Mouse (Mus musculus) lung, embryonic 14.5 days (tissue): ENCODE measurements at regions not wholly inside any gene's neighbourhood (a gene's known extent, or its start where the extent isn't known, plus 50 kb on each side); places are given as distances from the start of the nearest gene placed in this dataset.
A peak's percentile ranks its signal among the peaks of the same experiment; 100 is the strongest.

Source experiments
- ATAC-seq: fragments of 200-750 bp; cut with Nextera tagmentation; 2 replicates; pipeline ENCODE4 v1.8.0; 2017; ENCODE audit warnings: mild to moderate bottlenecking, moderate TSS enrichment, moderate library complexity; ENCODE audit not compliant: insufficient read depth
- DNase-seq: peaks from one replicate; pipeline ENCODE4 v3.0.0-alpha.2; 2015
- H3K27ac ChIP-seq: fragments of 300-500 bp; sonication (generic); 2 replicates; pipeline ENCODE4 v1.5.1; 2014; ENCODE audit warnings: low read depth, mild to moderate bottlenecking, moderate library complexity
- H3K27me3 ChIP-seq: fragments of 300-500 bp; sonication (generic); 2 replicates; pipeline ENCODE4 v1.6.1; 2014; ENCODE audit warnings: low read length, control low read depth; ENCODE audit not compliant: insufficient read depth
- H3K36me3 ChIP-seq: fragments of 300-500 bp; sonication (generic); 2 replicates; pipeline ENCODE4 v1.6.1; 2014; ENCODE audit warnings: control low read depth; ENCODE audit not compliant: insufficient read depth
- H3K4me1 ChIP-seq: fragments of 300-500 bp; sonication (generic); 2 replicates; pipeline ENCODE4 v1.6.1; 2014; ENCODE audit warnings: antibody characterized with exemption, control low read depth; ENCODE audit not compliant: insufficient read depth
- H3K4me2 ChIP-seq: fragments of 300-500 bp; sonication (generic); 2 replicates; pipeline ENCODE4 v1.6.1; 2014; ENCODE audit warnings: mild to moderate bottlenecking
- H3K4me3 ChIP-seq: fragments of 300-500 bp; sonication (generic); 2 replicates; pipeline ENCODE4 v1.5.1; 2014; ENCODE audit warnings: low read depth, low read length
- H3K9ac ChIP-seq: fragments of 300-500 bp; sonication (generic); 2 replicates; pipeline ENCODE4 v1.6.1; 2014
- H3K9me3 ChIP-seq: fragments of 300-500 bp; sonication (generic); 2 replicates; pipeline ENCODE4 v1.6.1; 2016; ENCODE audit warnings: low read depth, low read length, control low read depth
- CTCF ChIP-seq: IDR thresholded peaks from 2 replicates; pipeline ENCODE4 v1.5.1; 2016; ENCODE audit warnings: antibody characterized with exemption, low read depth
- WGBS: fragments of 180-500 bp; shearing (Covaris S2); extraction: QIAGEN DNeasy Blood & Tissue Kit; methylation state at CpG from one replicate; pipeline ENCODE4 v1.1.7; 2014; 5-methylcytosine and 5-hydroxymethylcytosine counted together

- H3K27ac ChIP-seq = no peak overlapping the region
- peaks cover 4% of the 10 kb centered on the region; the same call in 1 of the 2 replicates for H3K9me3 ChIP-seq
- H3K9ac ChIP-seq = no peak overlapping the region
- no peaks in the 10 kb centered on the region for H3K27me3 ChIP-seq
- no peak overlapping the region for H3K4me3 ChIP-seq
- H3K36me3 ChIP-seq = no peaks in the 10 kb centered on the region
- H3K4me2 ChIP-seq = no peak overlapping the region
- no peaks in the 10 kb centered on the region for H3K4me1 ChIP-seq
- ATAC-seq (no peak), DNase-seq (no peak)
- whole genome bisulfite sequencing = 81% methylated on average over 2 of the region's 2 CpGs
- no peak for TF ChIP-seq CTCF
Observed at GRCm38 (mm10) chr11:63508727-63509126, 379.9 kb downstream of the Pmp22 start.

DNA sequence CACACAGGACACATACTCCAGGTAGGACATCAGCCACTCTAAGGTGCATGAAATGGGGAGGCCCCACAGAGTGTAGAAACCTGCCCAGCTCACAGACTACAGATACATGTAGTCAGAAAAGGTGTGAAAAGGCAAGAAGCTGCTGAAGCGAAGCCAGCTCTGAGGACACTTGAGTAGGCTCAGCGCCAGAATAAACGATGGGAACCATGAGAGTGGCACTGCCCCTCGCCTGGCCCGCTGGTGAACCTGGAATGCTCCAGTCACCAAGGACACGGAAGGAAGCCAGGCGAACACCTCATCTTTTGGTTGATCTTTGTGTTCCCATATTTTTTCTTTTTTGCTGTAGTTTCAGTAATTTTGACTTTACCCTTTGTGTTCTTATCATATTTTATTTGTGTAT lies 381.8 kb downstream of the Pmp22 start:
- DNase-seq (no peak), ATAC-seq (no peak)
- H3K9me3 ChIP-seq = peaks cover 5% of the 10 kb centered on the region; the same call in 1 of the 2 replicates
- no peak overlapping the region for H3K9ac ChIP-seq
- whole genome bisulfite sequencing = 74% methylated on average over 7 of the region's 7 CpGs
- no peaks in the 10 kb centered on the region for H3K4me1 ChIP-seq
- no peak overlapping the region for H3K4me2 ChIP-seq
- no peaks in the 10 kb centered on the region for H3K36me3 ChIP-seq
- no peak overlapping the region for H3K27ac ChIP-seq
- H3K27me3 ChIP-seq = no peaks in the 10 kb centered on the region
- no peak for TF ChIP-seq CTCF
- no peak overlapping the region for H3K4me3 ChIP-seq

GRCm38 (mm10) chr11:63514615-63515014 lies 385.8 kb downstream of the Pmp22 start:
- H3K4me3 ChIP-seq = no peak overlapping the region
- H3K9me3 ChIP-seq = peaks cover 5% of the 10 kb centered on the region; the same call in 1 of the 2 replicates
- DNase-seq = no peak
- H3K27ac ChIP-seq = no peak overlapping the region
- no peak overlapping the region for H3K9ac ChIP-seq
- H3K27me3 ChIP-seq = no peaks in the 10 kb centered on the region
- H3K4me1 ChIP-seq = peaks cover 4% of the 10 kb centered on the region; the same call in 1 of the 2 replicates
- ATAC-seq = no peak
- H3K4me2 ChIP-seq = no peak overlapping the region
- no peaks in the 10 kb centered on the region for H3K36me3 ChIP-seq
- 80% methylated on average over 3 of the region's 3 CpGs for WGBS
- no peak for TF ChIP-seq CTCF

- peak overlapping the region; percentile 10; the same call in 1 of the 2 replicates for H3K27ac ChIP-seq
- TF ChIP-seq CTCF = no peak
- no peak overlapping the region for H3K9ac ChIP-seq
- peaks cover 4% of the 10 kb centered on the region; the same call in 1 of the 2 replicates for H3K4me1 ChIP-seq
- H3K4me2 ChIP-seq = no peak overlapping the region
- no peak overlapping the region for H3K4me3 ChIP-seq
- H3K9me3 ChIP-seq = no peaks in the 10 kb centered on the region; the same call in 1 of the 2 replicates
- ATAC-seq (peak; percentile 82; the same call in 1 of the 2 replicates), DNase-seq (peak; percentile 83)
- WGBS = 25% methylated on average over 6 of the region's 6 CpGs
- no peaks in the 10 kb centered on the region for H3K27me3 ChIP-seq
- no peaks in the 10 kb centered on the region for H3K36me3 ChIP-seq
Observed at GRCm38 (mm10) chr11:63518847-63519246, 390.1 kb downstream of the Pmp22 start.

DNA sequence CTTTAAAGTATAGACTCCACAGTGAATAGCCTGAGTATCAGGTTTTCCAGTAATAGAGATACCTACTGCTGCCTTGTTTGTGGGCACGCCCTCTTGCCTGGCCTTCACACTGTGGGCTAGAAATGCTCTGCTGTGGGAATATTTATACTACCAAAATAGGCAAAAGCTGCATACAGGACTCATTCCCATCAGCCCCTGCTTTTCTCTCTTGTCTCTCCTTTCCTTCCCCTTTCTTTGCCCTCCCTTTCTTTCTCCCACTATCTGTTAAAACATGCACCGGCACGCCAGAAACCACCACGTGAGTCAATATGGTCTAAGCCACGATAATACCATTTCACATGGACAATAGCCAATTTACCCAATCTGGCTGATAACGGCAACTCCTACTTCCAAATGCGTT lies 395.5 kb downstream of the Pmp22 start:
- no peak for ATAC-seq
- H3K27me3 ChIP-seq = no peaks in the 10 kb centered on the region
- no peak for TF ChIP-seq CTCF
- no peaks in the 10 kb centered on the region for H3K36me3 ChIP-seq
- no peak for DNase-seq
- H3K9me3 ChIP-seq = no peaks in the 10 kb centered on the region
- H3K4me2 ChIP-seq = no peak overlapping the region
- 51% methylated on average over 7 of the region's 7 CpGs for WGBS
- no peak overlapping the region for H3K4me3 ChIP-seq
- peaks cover 4% of the 10 kb centered on the region; the same call in 1 of the 2 replicates for H3K4me1 ChIP-seq
- H3K27ac ChIP-seq = no peak overlapping the region
- H3K9ac ChIP-seq = no peak overlapping the region

- DNase-seq = peak; percentile 35
- no peak overlapping the region for H3K4me3 ChIP-seq
- no peaks in the 10 kb centered on the region for H3K27me3 ChIP-seq
- no peaks in the 10 kb centered on the region for H3K36me3 ChIP-seq
- no peak overlapping the region; the same call in 1 of the 2 replicates for H3K4me2 ChIP-seq
- no peak overlapping the region for H3K27ac ChIP-seq
- WGBS = 21% methylated on average over 12 of the region's 12 CpGs
- H3K9ac ChIP-seq = no peak overlapping the region
- H3K4me1 ChIP-seq = peaks cover 4% of the 10 kb centered on the region; the same call in 1 of the 2 replicates
- no peaks in the 10 kb centered on the region for H3K9me3 ChIP-seq
- TF ChIP-seq CTCF = no peak
- no peak for ATAC-seq
Observed at GRCm38 (mm10) chr11:63525431-63525830, 396.6 kb downstream of the Pmp22 start.

DNA sequence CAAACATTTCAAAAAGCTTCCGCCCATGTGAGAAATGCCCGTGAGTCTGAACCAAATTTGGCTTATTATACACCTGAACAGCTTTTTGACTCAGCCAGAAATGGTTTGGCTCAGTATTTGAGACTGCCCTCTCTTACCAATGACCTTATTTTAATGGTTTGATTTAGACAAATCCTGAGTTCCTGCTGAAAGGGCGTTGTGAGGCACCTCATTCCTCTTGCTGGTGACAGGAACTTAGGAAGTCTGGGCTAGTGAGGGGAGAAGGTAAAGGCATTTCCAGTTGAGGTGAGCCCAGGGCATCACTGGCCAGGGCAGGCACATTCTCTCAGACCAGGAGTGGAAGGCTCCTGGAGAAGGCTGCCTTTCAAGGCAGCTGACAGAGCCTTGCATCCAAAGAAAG lies 396.1 kb downstream of the Hs3st3b1 start:
- Histone ChIP-seq H3K9ac (no peak overlapping the region), H3K27ac (no peak overlapping the region), H3K9me3 (no peaks in the 10 kb centered on the region), H3K36me3 (no peaks in the 10 kb centered on the region), H3K27me3 (no peaks in the 10 kb centered on the region), H3K4me2 (no peak overlapping the region), H3K4me3 (no peak overlapping the region), H3K4me1 (peaks cover 4% of the 10 kb centered on the region; the same call in 1 of the 2 replicates)
- ATAC-seq (no peak), DNase-seq (no peak)
- no peak for TF ChIP-seq CTCF
- 20% methylated on average over 3 of the region's 3 CpGs for WGBS

DNA sequence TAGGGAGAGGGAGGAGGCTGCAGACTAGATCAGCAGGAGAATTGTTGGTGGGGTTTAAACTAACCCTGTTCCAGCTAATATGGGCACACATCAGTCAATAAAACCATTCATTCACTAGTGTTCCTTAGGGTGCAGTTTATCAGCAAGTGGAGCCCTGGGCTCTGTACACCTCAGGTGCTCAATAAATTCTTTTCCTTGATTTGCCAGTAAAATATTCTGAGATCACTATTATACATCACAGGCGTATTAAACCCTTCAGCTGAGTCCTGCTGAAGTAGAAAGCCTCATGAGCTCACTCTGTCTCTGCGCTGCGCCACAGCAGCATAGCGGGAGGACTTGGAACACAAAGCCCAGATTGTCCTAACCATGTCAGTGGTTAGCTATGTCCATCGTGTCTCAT lies 389.3 kb downstream of the Hs3st3b1 start:
- Histone ChIP-seq H3K27me3 (no peaks in the 10 kb centered on the region), H3K27ac (no peak overlapping the region), H3K4me2 (no peak overlapping the region), H3K4me3 (no peak overlapping the region), H3K9me3 (no peaks in the 10 kb centered on the region), H3K36me3 (no peaks in the 10 kb centered on the region), H3K4me1 (no peaks in the 10 kb centered on the region), H3K9ac (no peak overlapping the region)
- TF ChIP-seq CTCF = no peak
- 82% methylated on average over 5 of the region's 5 CpGs for WGBS
- no peak for ATAC-seq
- DNase-seq = no peak
